Mouse (Mus musculus) intestine, embryonic 14.5 days (tissue): ENCODE data around the gene Gm21721. TPM values are rescaled to one million over a fixed set of nuclear protein-coding genes. Genes with fewer than 3 reads are reported as not detected.
"Not testable (repeated sequence)": the region's sequence is repeated elsewhere in the genome, so short reads cannot be mapped to it uniquely, and the experiment has no call there.

Source experiments
- ATAC-seq: fragments of 200-750 bp; cut with Nextera tagmentation; replicated peaks from 2 replicates; pipeline ENCODE4 v1.8.0; 2017; ENCODE audit warnings: low read depth, moderate number of reproducible peaks, moderate TSS enrichment, moderate library complexity; ENCODE audit not compliant: low FRiP score, low TSS enrichment
- DNase-seq: peaks from one replicate; pipeline ENCODE4 v3.0.0-alpha.2; 2018; ENCODE audit warnings: low spot score
- H3K27ac ChIP-seq: fragments of 300-500 bp; sonication (generic); 2 replicates; pipeline ENCODE4 v1.5.1; 2014; ENCODE audit warnings: low read depth, mild to moderate bottlenecking, control low read depth
- H3K27me3 ChIP-seq: fragments of 300-500 bp; sonication (generic); replicated peaks from 2 replicates; pipeline ENCODE4 v1.6.1; 2014; ENCODE audit warnings: low read length, control low read depth; ENCODE audit not compliant: control insufficient read depth, insufficient read depth
- H3K36me3 ChIP-seq: fragments of 300-500 bp; sonication (generic); 2 replicates; pipeline ENCODE4 v1.6.1; 2014; ENCODE audit warnings: low read length, control low read depth; ENCODE audit not compliant: control insufficient read depth, insufficient read depth
- H3K4me1 ChIP-seq: fragments of 300-500 bp; sonication (generic); replicated peaks from 2 replicates; pipeline ENCODE4 v1.6.1; 2014; ENCODE audit warnings: low read length, control low read depth, mixed read lengths; ENCODE audit not compliant: control insufficient read depth, insufficient read depth
- H3K4me2 ChIP-seq: fragments of 300-500 bp; sonication (generic); 2 replicates; pipeline ENCODE4 v1.6.1; 2014; ENCODE audit warnings: low read length
- H3K4me3 ChIP-seq: fragments of 300-500 bp; sonication (generic); 2 replicates; pipeline ENCODE4 v1.5.1; 2014; ENCODE audit warnings: low read depth, low read length, control low read depth, mixed read lengths
- H3K9ac ChIP-seq: fragments of 300-500 bp; sonication (generic); 2 replicates; pipeline ENCODE4 v1.6.1; 2014; ENCODE audit warnings: mild to moderate bottlenecking, low read length
- H3K9me3 ChIP-seq: fragments of 300-500 bp; sonication (generic); 2 replicates; pipeline ENCODE4 v1.6.1; 2016; ENCODE audit warnings: low read length, control low read depth; ENCODE audit not compliant: control insufficient read depth
- WGBS: fragments of 180-500 bp; shearing (Covaris S2); extraction: QIAGEN DNeasy Blood & Tissue Kit; methylation state at CpG from one replicate; pipeline ENCODE4 v1.1.7; 2014; 5-methylcytosine and 5-hydroxymethylcytosine counted together
- polyA plus RNA-seq: library from polyadenylated mRNA; unstranded; fragments of >200 nt; fragmentation: Nextera tagmentation; extraction: Ambion mirVana; gene quantifications from 2 replicates; pipeline ENCODE4 v1.2.1, GENCODE M21; 2014

The Gm21721 gene
- not detected in 2 replicates for polyA plus RNA-seq

DNA sequence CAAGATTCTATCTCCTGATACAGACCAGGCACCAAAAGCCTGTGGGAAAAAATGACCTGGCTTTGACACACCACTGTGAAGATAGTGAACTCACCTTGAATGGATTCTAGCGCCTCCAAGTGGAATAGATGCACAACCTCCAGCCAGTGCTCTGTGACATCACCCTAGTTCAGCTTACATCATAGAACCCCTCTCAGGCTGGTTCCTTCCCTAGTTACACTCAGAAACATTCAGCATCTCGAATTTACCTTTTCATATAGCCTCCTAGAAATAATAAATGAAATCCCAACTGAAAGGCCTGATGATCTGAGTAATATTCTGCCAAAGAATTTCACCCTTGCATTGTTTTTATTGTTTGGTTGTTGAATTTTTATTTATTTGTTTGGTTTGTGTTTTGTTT, at the start of gene Gm21721:
TSS of gene Gm21721 (minus strand) at position 101 of the 400 bp plus-strand sequence.
- WGBS = 40% methylated on average over 1 of the region's 2 CpGs

More for the DNA sequence above, at the start of gene Gm21721:
- H3K4me2 ChIP-seq, H3K36me3 ChIP-seq, H3K9ac ChIP-seq, H3K4me3 ChIP-seq, H3K9me3 ChIP-seq, H3K27me3 ChIP-seq, H3K4me1 ChIP-seq, H3K27ac ChIP-seq, ATAC-seq, DNase-seq: not testable (repeated sequence)

Other genes starting within 250 kb of the Gm21721 start
- not detected in 2 replicates for gene Gm21292, start 68.3 kb downstream of the Gm21721 start, polyA plus RNA-seq
- gene Gm21812, start 145.0 kb upstream of the Gm21721 start, polyA plus RNA-seq = not detected in 2 replicates
- not detected in 2 replicates for gene Gm21874, start 214.0 kb upstream of the Gm21721 start, polyA plus RNA-seq